Mouse (Mus musculus): ENCODE measurements at regions not wholly inside any gene's neighbourhood (a gene's known extent, or its start where the extent isn't known, plus 50 kb on each side); places are given as distances from the start of the nearest gene placed in this dataset.
"Not testable (repeated sequence)": the region's sequence is repeated elsewhere in the genome, so short reads cannot be mapped to it uniquely, and the experiment has no call there.

DNA sequence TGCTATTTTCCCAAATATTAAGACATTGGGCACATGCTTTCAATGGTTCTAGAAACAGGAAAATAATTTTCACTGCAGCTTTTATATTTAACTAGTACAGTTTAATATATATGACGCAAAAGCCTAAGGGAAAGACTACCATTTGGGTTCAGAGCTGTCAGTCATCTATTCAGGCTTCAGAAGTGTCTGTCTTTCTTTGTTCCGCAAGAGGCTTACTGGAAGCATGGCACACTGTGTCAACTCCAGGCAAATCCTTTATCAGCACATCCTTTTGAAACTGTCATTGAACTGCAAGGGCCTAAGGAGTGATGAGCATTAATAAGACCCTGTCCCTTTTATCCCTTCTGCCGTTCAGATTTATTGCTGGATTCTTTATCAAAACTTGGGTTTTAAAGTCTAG is 158.2 kb downstream of the Gm5152 start:
- ATAC-seq (ENCODE audit: low read depth); H3K4me1 ChIP-seq (replicated peaks); H3K27me3 ChIP-seq; H3K4me3 ChIP-seq; H3K36me3 ChIP-seq; H3K4me2 ChIP-seq; H3K27ac ChIP-seq (replicated peaks); H3K9ac ChIP-seq; H3K9me3 ChIP-seq: not testable (repeated sequence)
- WGBS = 85% methylated on average over 3 of the region's 3 CpGs

DNA sequence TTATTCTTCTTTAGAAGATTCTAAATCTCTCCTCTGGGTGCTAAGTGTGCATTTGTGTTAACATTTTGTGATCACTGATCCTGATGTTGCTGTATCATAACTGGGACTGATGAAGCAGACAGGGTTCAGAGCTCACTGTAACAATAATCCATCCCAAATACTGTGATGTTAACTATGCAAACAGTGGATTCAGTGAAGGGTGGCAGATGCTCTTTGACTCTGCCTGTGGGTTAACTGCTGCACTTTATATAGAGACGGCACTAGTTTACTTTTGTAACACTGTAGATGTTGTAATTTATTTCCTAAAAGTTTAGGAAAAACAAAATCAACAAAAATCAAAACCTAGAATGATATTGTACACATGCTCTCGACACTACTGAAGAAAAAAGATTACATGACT is 190.9 kb downstream of the Gm5152 start:
- H3K4me1 ChIP-seq (replicated peaks) = no peaks in the 10 kb centered on the region
- H3K4me3 ChIP-seq = no peak overlapping the region
- H3K9me3 ChIP-seq = no peaks in the 10 kb centered on the region
- no peak overlapping the region for H3K9ac ChIP-seq
- no peaks in the 10 kb centered on the region for H3K27me3 ChIP-seq
- ATAC-seq (ENCODE audit: low read depth) = no peak
- H3K36me3 ChIP-seq = no peaks in the 10 kb centered on the region
- H3K27ac ChIP-seq (replicated peaks) = no peak overlapping the region
- no peak overlapping the region for H3K4me2 ChIP-seq
- 73% methylated on average over 2 of the region's 2 CpGs for WGBS

DNA sequence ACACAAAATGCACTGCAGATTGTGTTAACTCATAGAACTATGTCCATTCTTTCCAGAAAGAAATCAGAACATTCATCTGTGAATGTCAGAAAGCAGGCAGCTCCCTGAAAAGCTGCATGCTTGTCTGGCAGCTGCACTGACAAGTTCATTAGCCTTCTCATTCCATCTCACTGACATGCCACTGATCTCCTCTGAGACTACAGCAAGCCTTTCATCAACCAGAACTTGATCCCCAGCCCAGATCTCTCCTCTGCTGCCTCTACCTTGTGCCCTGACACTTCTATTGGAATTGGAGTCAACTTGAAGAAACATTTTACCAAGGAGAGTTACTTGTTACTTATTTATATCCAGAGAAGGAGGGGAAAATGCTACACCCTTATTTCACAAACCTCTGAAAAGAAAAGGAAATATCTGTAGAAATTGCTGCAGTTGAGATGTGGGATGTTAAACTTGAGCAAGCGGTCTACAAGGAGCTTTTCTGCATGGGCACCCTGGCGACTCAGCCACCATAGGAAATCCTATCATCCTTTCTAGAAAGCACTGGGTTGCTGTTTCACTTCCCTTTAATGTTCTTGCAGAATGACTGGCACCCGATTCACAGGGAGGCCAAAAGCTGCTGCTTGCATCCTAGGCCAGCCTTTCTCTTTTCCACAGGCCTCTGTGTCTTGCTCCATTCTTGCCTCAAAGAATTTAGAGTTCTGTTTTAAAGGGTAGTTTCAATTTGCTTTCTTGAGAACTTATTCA is 191.5 kb downstream of the Gm5152 start:
- H3K27ac ChIP-seq (replicated peaks) = no peak overlapping the region
- no peak overlapping the region for H3K9ac ChIP-seq
- no peak overlapping the region for H3K4me3 ChIP-seq
- H3K4me2 ChIP-seq = no peak overlapping the region
- no peak for ATAC-seq (ENCODE audit: low read depth)
- no peaks in the 10 kb centered on the region for H3K9me3 ChIP-seq
- no peaks in the 10 kb centered on the region for H3K4me1 ChIP-seq (replicated peaks)
- WGBS = 87% methylated on average over 3 of the region's 3 CpGs
- H3K36me3 ChIP-seq = no peaks in the 10 kb centered on the region
- no peaks in the 10 kb centered on the region for H3K27me3 ChIP-seq

DNA sequence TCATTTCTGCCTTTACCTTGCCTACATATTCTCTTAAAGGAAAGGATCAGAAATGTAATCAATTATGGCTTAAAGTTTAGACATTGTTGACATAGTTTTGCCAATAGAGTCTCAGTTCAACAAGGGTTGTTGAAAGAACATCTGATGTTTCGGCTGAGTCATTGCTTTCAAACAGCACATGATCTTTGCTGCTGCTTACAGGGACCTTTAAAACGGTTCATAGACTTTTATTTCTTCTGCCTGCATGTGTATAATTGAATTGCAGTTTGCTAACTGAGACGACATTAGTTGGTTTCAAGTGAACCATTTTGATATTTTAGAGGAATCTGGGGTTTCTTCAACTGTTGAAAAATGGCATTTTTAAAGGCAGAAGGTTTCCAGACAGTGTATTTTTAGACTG is 204.7 kb downstream of the Gm5152 start:
- Histone ChIP-seq H3K9me3 (no peaks in the 10 kb centered on the region), H3K4me1 (replicated peaks) (no peaks in the 10 kb centered on the region), H3K27ac (replicated peaks) (no peak overlapping the region), H3K27me3 (no peaks in the 10 kb centered on the region), H3K9ac (no peak overlapping the region), H3K36me3 (no peaks in the 10 kb centered on the region), H3K4me3 (no peak overlapping the region), H3K4me2 (no peak overlapping the region)
- whole genome bisulfite sequencing = 57% methylated on average over 3 of the region's 3 CpGs
- 0 out of 2 replicates have a peak, but pooled peaks have one; percentile 19 for ATAC-seq (ENCODE audit: low read depth)

DNA sequence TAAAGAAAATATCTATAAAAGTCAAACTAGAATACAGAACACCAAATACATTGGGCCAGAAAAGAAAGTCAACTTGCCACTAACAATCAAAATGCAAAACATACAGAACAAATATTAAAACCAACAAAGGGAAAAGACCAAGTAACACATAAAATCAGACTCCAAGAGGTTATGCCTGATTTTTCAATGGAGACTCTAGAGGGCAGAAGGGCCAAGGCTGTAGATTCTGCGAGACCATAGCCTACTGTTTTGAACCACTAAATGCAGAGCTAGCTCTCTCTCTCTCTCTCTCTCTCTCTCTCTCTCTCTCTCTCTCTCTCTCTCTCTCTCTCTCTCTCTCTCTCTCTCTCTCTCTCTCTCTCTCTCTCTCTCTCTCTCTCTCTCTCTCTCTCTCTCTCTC is 221.2 kb downstream of the Gm5152 start:
- H3K4me2 ChIP-seq; H3K4me3 ChIP-seq; H3K27ac ChIP-seq (replicated peaks); H3K27me3 ChIP-seq; H3K9ac ChIP-seq; ATAC-seq (ENCODE audit: low read depth); H3K4me1 ChIP-seq (replicated peaks); H3K9me3 ChIP-seq; H3K36me3 ChIP-seq: not testable (repeated sequence)
- 95% methylated on average over 1 of the region's 1 CpGs for WGBS
